Mouse (Mus musculus): ENCODE measurements around the gene Zbbx. TPM values are rescaled to one million over a fixed set of nuclear protein-coding genes. Genes with fewer than 3 reads are reported as not detected.

Gene Zbbx
- 0.40 and 0.46 TPM in 2 replicates for polyA plus RNA-seq (2012; rRNA removed)

GRCm38 (mm10) chr3:75164838-75165496 lies at the start of gene Zbbx:
Zbbx (minus strand) TSS chr3:75165034.
- no peak within 1 kb of the TSS for H3K27ac ChIP-seq (ENCODE audit: insufficient read depth, low read length)
- H3K4me1 ChIP-seq (ENCODE audit: control insufficient read depth, insufficient read depth, low read length) = no peaks in the 10 kb centered on the region
- peak within 1 kb of the TSS; percentile 62 for H3K4me3 ChIP-seq (ENCODE audit: insufficient read depth, low read length)
- no peak for TF ChIP-seq POLR2A (IDR thresholded peaks at IDR 0.05; ENCODE audit: extremely low read depth, insufficient read depth, low read length)
- peak; percentile 47 for TF ChIP-seq CTCF (IDR thresholded peaks at IDR 0.05; ENCODE audit: extremely low read depth, insufficient read depth, low read length)

- Histone ChIP-seq H3K4me3 (ENCODE audit: insufficient read depth, low read length) (no peak overlapping the region), H3K4me1 (ENCODE audit: control insufficient read depth, insufficient read depth, low read length) (no peaks in the 10 kb centered on the region), H3K27ac (ENCODE audit: insufficient read depth, low read length) (no peak overlapping the region)
- TF ChIP-seq POLR2A (IDR thresholded peaks at IDR 0.05; ENCODE audit: extremely low read depth, insufficient read depth, low read length) (no peak), CTCF (IDR thresholded peaks at IDR 0.05; ENCODE audit: extremely low read depth, insufficient read depth, low read length) (peak; percentile 84)
Observed at GRCm38 (mm10) chr3:75202808-75203503, 38.1 kb upstream of the Zbbx start.

- H3K4me3 ChIP-seq (ENCODE audit: insufficient read depth, low read length) = no peak overlapping the region
- TF ChIP-seq POLR2A (IDR thresholded peaks at IDR 0.05; ENCODE audit: extremely low read depth, insufficient read depth, low read length) = no peak
- no peak for TF ChIP-seq CTCF (IDR thresholded peaks at IDR 0.05; ENCODE audit: extremely low read depth, insufficient read depth, low read length)
- no peak overlapping the region for H3K27ac ChIP-seq (ENCODE audit: insufficient read depth, low read length)
- no peaks in the 10 kb centered on the region for H3K4me1 ChIP-seq (ENCODE audit: control insufficient read depth, insufficient read depth, low read length)
Observed at GRCm38 (mm10) chr3:75182606-75183005, 17.8 kb upstream of the Zbbx start.

- no peak overlapping the region for H3K27ac ChIP-seq (ENCODE audit: insufficient read depth, low read length)
- H3K4me3 ChIP-seq (ENCODE audit: insufficient read depth, low read length) = no peak overlapping the region
- no peak for TF ChIP-seq CTCF (IDR thresholded peaks at IDR 0.05; ENCODE audit: extremely low read depth, insufficient read depth, low read length)
- no peak for TF ChIP-seq POLR2A (IDR thresholded peaks at IDR 0.05; ENCODE audit: extremely low read depth, insufficient read depth, low read length)
- H3K4me1 ChIP-seq (ENCODE audit: control insufficient read depth, insufficient read depth, low read length) = no peaks in the 10 kb centered on the region
Observed at GRCm38 (mm10) chr3:75141876-75142275, 23.0 kb downstream of the Zbbx start.

- no peak for TF ChIP-seq CTCF (IDR thresholded peaks at IDR 0.05; ENCODE audit: extremely low read depth, insufficient read depth, low read length)
- no peak for TF ChIP-seq POLR2A (IDR thresholded peaks at IDR 0.05; ENCODE audit: extremely low read depth, insufficient read depth, low read length)
- Histone ChIP-seq H3K4me1 (ENCODE audit: control insufficient read depth, insufficient read depth, low read length) (no peaks in the 10 kb centered on the region), H3K4me3 (ENCODE audit: insufficient read depth, low read length) (no peak overlapping the region), H3K27ac (ENCODE audit: insufficient read depth, low read length) (no peak overlapping the region)
Observed at GRCm38 (mm10) chr3:75104867-75105266, 60.0 kb downstream of the Zbbx start.

- H3K4me3 ChIP-seq (ENCODE audit: insufficient read depth, low read length) = no peak overlapping the region
- H3K4me1 ChIP-seq (ENCODE audit: control insufficient read depth, insufficient read depth, low read length) = no peaks in the 10 kb centered on the region
- no peak for TF ChIP-seq POLR2A (IDR thresholded peaks at IDR 0.05; ENCODE audit: extremely low read depth, insufficient read depth, low read length)
- TF ChIP-seq CTCF (IDR thresholded peaks at IDR 0.05; ENCODE audit: extremely low read depth, insufficient read depth, low read length) = no peak
- H3K27ac ChIP-seq (ENCODE audit: insufficient read depth, low read length) = no peak overlapping the region
Observed at GRCm38 (mm10) chr3:75085762-75086161, 79.1 kb downstream of the Zbbx start.

- no peak overlapping the region for H3K4me3 ChIP-seq (ENCODE audit: insufficient read depth, low read length)
- no peak overlapping the region for H3K27ac ChIP-seq (ENCODE audit: insufficient read depth, low read length)
- TF ChIP-seq POLR2A (IDR thresholded peaks at IDR 0.05; ENCODE audit: extremely low read depth, insufficient read depth, low read length) = no peak
- TF ChIP-seq CTCF (IDR thresholded peaks at IDR 0.05; ENCODE audit: extremely low read depth, insufficient read depth, low read length) = no peak
- H3K4me1 ChIP-seq (ENCODE audit: control insufficient read depth, insufficient read depth, low read length) = no peaks in the 10 kb centered on the region
Observed at GRCm38 (mm10) chr3:75078906-75079305, 85.9 kb downstream of the Zbbx start.

- no peaks in the 10 kb centered on the region for H3K4me1 ChIP-seq (ENCODE audit: control insufficient read depth, insufficient read depth, low read length)
- H3K4me3 ChIP-seq (ENCODE audit: insufficient read depth, low read length) = no peak overlapping the region
- TF ChIP-seq POLR2A (IDR thresholded peaks at IDR 0.05; ENCODE audit: extremely low read depth, insufficient read depth, low read length) (no peak), CTCF (IDR thresholded peaks at IDR 0.05; ENCODE audit: extremely low read depth, insufficient read depth, low read length) (no peak)
- H3K27ac ChIP-seq (ENCODE audit: insufficient read depth, low read length) = no peak overlapping the region
Observed at GRCm38 (mm10) chr3:75009701-75010100, 155.1 kb downstream of the Zbbx start.

Other genes with a start within 250 kb of the Zbbx start
- gene Serpini2, start 105.0 kb upstream of the Zbbx start, polyA plus RNA-seq (2012; rRNA removed) = not detected in 2 replicates